Mouse (Mus musculus): Measurements from ENCODE around the gene Hmgb4.
A peak's percentile ranks its signal among the peaks of the same experiment; 100 is the strongest.

The Hmgb4 gene

GRCm38 (mm10) chr4:128217991-128218595 lies 42.7 kb downstream of the Hmgb4 start:
- peak; percentile 85 for DNase-seq

All from cerebellum, adult 8-10 months (tissue).